Mouse (Mus musculus) splenic B cell, adult 2 months (primary cell): Measurements from ENCODE around the gene Arrdc4.

Experiments used
- DNase-seq: peaks from one replicate; pipeline ENCODE4 v3.0.0-alpha.2; 2011; ENCODE audit warnings: low read depth, low spot score
- H3K27me3 ChIP-seq: 2 replicates; pipeline ENCODE4 v1.6.1; 2012; ENCODE audit warnings: mild to moderate bottlenecking, low read length, moderate library complexity, mixed read lengths; ENCODE audit not compliant: control insufficient read depth, poor library complexity, insufficient read depth, severe bottlenecking
- H3K36me3 ChIP-seq: 2 replicates; pipeline ENCODE4 v1.6.1; 2012; ENCODE audit warnings: mild to moderate bottlenecking, low read length, moderate library complexity, mixed read lengths; ENCODE audit not compliant: control insufficient read depth, poor library complexity, insufficient read depth, severe bottlenecking

Gene Arrdc4

DNA sequence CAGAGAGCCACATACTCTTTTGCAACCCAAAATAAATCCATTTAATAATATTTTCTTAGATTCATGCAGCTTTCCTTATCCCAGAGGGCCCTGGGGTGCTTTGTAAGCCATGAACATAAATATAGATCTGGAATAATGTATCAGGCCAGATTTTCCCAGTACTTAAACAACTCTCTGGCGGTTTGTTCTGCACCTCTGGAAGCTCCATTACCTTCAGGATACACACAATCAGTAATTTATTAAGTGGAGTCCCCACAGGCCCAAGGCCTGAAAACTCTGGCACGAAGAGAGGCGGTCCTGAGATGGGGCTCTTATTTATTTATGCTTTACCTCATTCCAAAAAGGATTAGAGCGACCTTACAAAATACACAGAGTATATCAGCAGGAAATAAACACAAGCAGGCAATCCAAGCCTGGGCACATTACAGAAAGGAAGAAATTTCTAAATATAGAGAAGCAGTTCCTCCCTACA lies 61.9 kb downstream of the Arrdc4 start:
- no peak for DNase-seq
- Histone ChIP-seq H3K27me3 (no peaks in the 10 kb centered on the region), H3K36me3 (no peaks in the 10 kb centered on the region)
